Mouse (Mus musculus): ENCODE measurements around the gene Rps17. TPM values are rescaled to one million over a fixed set of nuclear protein-coding genes. Genes with fewer than 3 reads are reported as not detected.

The Rps17 gene
- polyA plus RNA-seq, 1 experiment from 2014 or later, result 594 TPM

- no peak overlapping the region for H3K4me2 ChIP-seq (ENCODE audit: low read length)
- 83% methylated on average over 4 of the region's 4 CpGs for WGBS
- no peaks in the 10 kb centered on the region for H3K9me3 ChIP-seq (replicated peaks; ENCODE audit: control insufficient read depth, low read length, poor library complexity, severe bottlenecking)
- no peak for ATAC-seq
- H3K4me1 ChIP-seq (ENCODE audit: control insufficient read depth, insufficient read depth, low read length), result no peaks in the 10 kb centered on the region
- no peak overlapping the region for H3K27ac ChIP-seq (ENCODE audit: low read length)
- H3K9ac ChIP-seq (ENCODE audit: low read depth, low read length), result no peak overlapping the region
- H3K4me3 ChIP-seq (ENCODE audit: low read depth, low read length), result no peak overlapping the region
- H3K36me3 ChIP-seq (ENCODE audit: control insufficient read depth, insufficient read depth, low read length), result no peaks in the 10 kb centered on the region
- H3K27me3 ChIP-seq (ENCODE audit: control insufficient read depth, insufficient read depth, low read depth, low read length), result no peaks in the 10 kb centered on the region; the same call in 1 of the 2 replicates
Measured at GRCm38 (mm10) chr7:81351826-81352225, 6.8 kb upstream of the Rps17 start.

GRCm38 (mm10) chr7:81348206-81348605, 3.2 kb upstream of the Rps17 start:
- Histone ChIP-seq H3K9ac (ENCODE audit: low read depth, low read length) (no peak overlapping the region), H3K27me3 (ENCODE audit: control insufficient read depth, insufficient read depth, low read depth, low read length) (no peaks in the 10 kb centered on the region; the same call in 1 of the 2 replicates), H3K27ac (ENCODE audit: low read length) (no peak overlapping the region), H3K4me3 (ENCODE audit: low read depth, low read length) (no peak overlapping the region), H3K4me1 (ENCODE audit: control insufficient read depth, insufficient read depth, low read length) (peaks cover 8% of the 10 kb centered on the region), H3K36me3 (ENCODE audit: control insufficient read depth, insufficient read depth, low read length) (no peaks in the 10 kb centered on the region; the same call in 1 of the 2 replicates), H3K4me2 (ENCODE audit: low read length) (no peak overlapping the region), H3K9me3 (replicated peaks; ENCODE audit: control insufficient read depth, low read length, poor library complexity, severe bottlenecking) (no peaks in the 10 kb centered on the region)
- 43% methylated on average over 7 of the region's 7 CpGs for WGBS
- ATAC-seq, result no peak

GRCm38 (mm10) chr7:81345447-81346170, 555 bp upstream of the Rps17 start:
- ATAC-seq, result 0 out of 2 replicates have a peak, but pooled peaks have one; percentile 18
- Histone ChIP-seq H3K4me2 (ENCODE audit: low read length) (peak overlapping the region; percentile 57), H3K27ac (ENCODE audit: low read length) (peak overlapping the region; percentile 45), H3K9ac (ENCODE audit: low read depth, low read length) (peak overlapping the region; percentile 60), H3K9me3 (replicated peaks; ENCODE audit: control insufficient read depth, low read length, poor library complexity, severe bottlenecking) (no peaks in the 10 kb centered on the region), H3K4me1 (ENCODE audit: control insufficient read depth, insufficient read depth, low read length) (peaks cover 25% of the 10 kb centered on the region), H3K4me3 (ENCODE audit: low read depth, low read length) (peak overlapping the region; percentile 79), H3K36me3 (ENCODE audit: control insufficient read depth, insufficient read depth, low read length) (peaks cover 4% of the 10 kb centered on the region), H3K27me3 (ENCODE audit: control insufficient read depth, insufficient read depth, low read depth, low read length) (no peaks in the 10 kb centered on the region; the same call in 1 of the 2 replicates)
- WGBS, result 62% methylated on average over 15 of the region's 15 CpGs

GRCm38 (mm10) chr7:81343831-81344230, 1.2 kb downstream of the Rps17 start:
- no peak overlapping the region for H3K27ac ChIP-seq (ENCODE audit: low read length)

GRCm38 (mm10) chr7:81343316-81343715, 1.7 kb downstream of the Rps17 start:
- Histone ChIP-seq H3K9me3 (replicated peaks; ENCODE audit: control insufficient read depth, low read length, poor library complexity, severe bottlenecking) (no peaks in the 10 kb centered on the region), H3K4me2 (ENCODE audit: low read length) (peak overlapping the region; percentile 92), H3K4me3 (ENCODE audit: low read depth, low read length) (peak overlapping the region; percentile 79), H3K27me3 (ENCODE audit: control insufficient read depth, insufficient read depth, low read depth, low read length) (no peaks in the 10 kb centered on the region), H3K27ac (ENCODE audit: low read length) (no peak overlapping the region), H3K9ac (ENCODE audit: low read depth, low read length) (peak overlapping the region; percentile 89), H3K4me1 (ENCODE audit: control insufficient read depth, insufficient read depth, low read length) (peaks cover 25% of the 10 kb centered on the region), H3K36me3 (ENCODE audit: control insufficient read depth, insufficient read depth, low read length) (peaks cover 6% of the 10 kb centered on the region)
- 41% methylated on average over 8 of the region's 8 CpGs for WGBS
- ATAC-seq, result no peak

More at GRCm38 (mm10) chr7:81343831-81344230, 1.2 kb downstream of the Rps17 start:
- peaks cover 25% of the 10 kb centered on the region for H3K4me1 ChIP-seq (ENCODE audit: control insufficient read depth, insufficient read depth, low read length)
- H3K9me3 ChIP-seq (replicated peaks; ENCODE audit: control insufficient read depth, low read length, poor library complexity, severe bottlenecking), result no peaks in the 10 kb centered on the region
- peaks cover 6% of the 10 kb centered on the region for H3K36me3 ChIP-seq (ENCODE audit: control insufficient read depth, insufficient read depth, low read length)
- peak overlapping the region; percentile 92 for H3K4me2 ChIP-seq (ENCODE audit: low read length)
- H3K4me3 ChIP-seq (ENCODE audit: low read depth, low read length), result peak overlapping the region; percentile 79
- no peaks in the 10 kb centered on the region for H3K27me3 ChIP-seq (ENCODE audit: control insufficient read depth, insufficient read depth, low read depth, low read length)
- no peak for ATAC-seq
- peak overlapping the region; percentile 89 for H3K9ac ChIP-seq (ENCODE audit: low read depth, low read length)
- WGBS, result 16% methylated on average over 10 of the region's 10 CpGs

- Histone ChIP-seq H3K27me3 (ENCODE audit: control insufficient read depth, insufficient read depth, low read depth, low read length) (no peaks in the 10 kb centered on the region), H3K9me3 (replicated peaks; ENCODE audit: control insufficient read depth, low read length, poor library complexity, severe bottlenecking) (no peaks in the 10 kb centered on the region), H3K27ac (ENCODE audit: low read length) (no peak overlapping the region), H3K4me1 (ENCODE audit: control insufficient read depth, insufficient read depth, low read length) (peaks cover 25% of the 10 kb centered on the region), H3K9ac (ENCODE audit: low read depth, low read length) (peak overlapping the region; percentile 89), H3K36me3 (ENCODE audit: control insufficient read depth, insufficient read depth, low read length) (peaks cover 6% of the 10 kb centered on the region), H3K4me2 (ENCODE audit: low read length) (peak overlapping the region; percentile 92), H3K4me3 (ENCODE audit: low read depth, low read length) (0 out of 2 replicates have a peak overlapping the region, but pooled peaks have one; percentile 79)
- ATAC-seq, result no peak
- 76% methylated on average over 8 of the region's 8 CpGs for WGBS
Measured at GRCm38 (mm10) chr7:81342356-81343094, 2.5 kb downstream of the Rps17 start.

GRCm38 (mm10) chr7:81341563-81341962, 3.5 kb downstream of the Rps17 start:
- WGBS, result 48% methylated on average over 3 of the region's 3 CpGs
- Histone ChIP-seq H3K4me3 (ENCODE audit: low read depth, low read length) (no peak overlapping the region), H3K9me3 (replicated peaks; ENCODE audit: control insufficient read depth, low read length, poor library complexity, severe bottlenecking) (no peaks in the 10 kb centered on the region), H3K9ac (ENCODE audit: low read depth, low read length) (no peak overlapping the region), H3K4me1 (ENCODE audit: control insufficient read depth, insufficient read depth, low read length) (peaks cover 25% of the 10 kb centered on the region), H3K27ac (ENCODE audit: low read length) (no peak overlapping the region), H3K27me3 (ENCODE audit: control insufficient read depth, insufficient read depth, low read depth, low read length) (no peaks in the 10 kb centered on the region), H3K36me3 (ENCODE audit: control insufficient read depth, insufficient read depth, low read length) (peaks cover 6% of the 10 kb centered on the region), H3K4me2 (ENCODE audit: low read length) (no peak overlapping the region)
- no peak for ATAC-seq

GRCm38 (mm10) chr7:81339783-81340182, 5.3 kb downstream of the Rps17 start:
- 88% methylated on average over 4 of the region's 4 CpGs for WGBS
- peaks cover 27% of the 10 kb centered on the region for H3K4me1 ChIP-seq (ENCODE audit: control insufficient read depth, insufficient read depth, low read length)

GRCm38 (mm10) chr7:81338522-81338873, 6.6 kb downstream of the Rps17 start:
- Histone ChIP-seq H3K4me1 (ENCODE audit: control insufficient read depth, insufficient read depth, low read length) (peaks cover 22% of the 10 kb centered on the region), H3K9ac (ENCODE audit: low read depth, low read length) (no peak overlapping the region), H3K9me3 (replicated peaks; ENCODE audit: control insufficient read depth, low read length, poor library complexity, severe bottlenecking) (no peaks in the 10 kb centered on the region), H3K4me3 (ENCODE audit: low read depth, low read length) (no peak overlapping the region), H3K27me3 (ENCODE audit: control insufficient read depth, insufficient read depth, low read depth, low read length) (no peaks in the 10 kb centered on the region), H3K27ac (ENCODE audit: low read length) (no peak overlapping the region), H3K36me3 (ENCODE audit: control insufficient read depth, insufficient read depth, low read length) (peaks cover 6% of the 10 kb centered on the region), H3K4me2 (ENCODE audit: low read length) (no peak overlapping the region)
- 68% methylated on average over 3 of the region's 3 CpGs for WGBS
- no peak for ATAC-seq

More at GRCm38 (mm10) chr7:81339783-81340182, 5.3 kb downstream of the Rps17 start:
- no peaks in the 10 kb centered on the region for H3K27me3 ChIP-seq (ENCODE audit: control insufficient read depth, insufficient read depth, low read depth, low read length)
- ATAC-seq, result no peak
- no peaks in the 10 kb centered on the region for H3K9me3 ChIP-seq (replicated peaks; ENCODE audit: control insufficient read depth, low read length, poor library complexity, severe bottlenecking)
- no peak overlapping the region for H3K9ac ChIP-seq (ENCODE audit: low read depth, low read length)
- H3K4me2 ChIP-seq (ENCODE audit: low read length), result no peak overlapping the region
- no peak overlapping the region for H3K4me3 ChIP-seq (ENCODE audit: low read depth, low read length)
- H3K36me3 ChIP-seq (ENCODE audit: control insufficient read depth, insufficient read depth, low read length), result peaks cover 6% of the 10 kb centered on the region
- H3K27ac ChIP-seq (ENCODE audit: low read length), result no peak overlapping the region

All from midbrain, embryonic 16.5 days (tissue).